ENCODE assay signal across 12 mouse cellular contexts in genomic region chr9:34865606-34866005, GRCm38 (mm10).
"Had no signal": no experiment of that assay in that cellular context is flagged by ENCODE, and none has a peak within 500 bp of the region (broad histone marks: within the 10 kb centered on the region; RNA-seq: fewer than 3 reads in every experiment).

No protein-coding gene starts in this region.

- DNase-seq: retina, postnatal 1 day; right cerebral cortex, adult 18-20 months; right cerebral cortex, postnatal 14 days; right cerebral cortex, postnatal 25 days; right cerebral cortex, postnatal 4 days; spleen, adult 18-20 months; thymus, adult 18-20 months; thymus, adult 2 months; thymus, postnatal 14 days; thymus, postnatal 25 days; thymus, postnatal 36 days; thymus, postnatal 4 days had no signal
